Mouse (Mus musculus) intestine, embryonic 15.5 days (tissue): Measurements from ENCODE around the gene March2. TPM values are rescaled to one million over a fixed set of nuclear protein-coding genes. Genes with fewer than 3 reads are reported as not detected.

Experiments used
- ATAC-seq: fragments of 200-750 bp; cut with Nextera tagmentation; 2 replicates; pipeline ENCODE4 v1.8.0; 2017; ENCODE audit warnings: moderate TSS enrichment, moderate library complexity
- H3K27ac ChIP-seq: fragments of 300-500 bp; sonication (generic); 2 replicates; pipeline ENCODE4 v1.5.1; 2015; ENCODE audit warnings: mild to moderate bottlenecking, inconsistent platforms
- H3K27me3 ChIP-seq: fragments of 300-500 bp; sonication (generic); replicated peaks from 2 replicates; pipeline ENCODE4 v1.6.1; 2015; ENCODE audit warnings: inconsistent platforms
- H3K36me3 ChIP-seq: fragments of 300-500 bp; sonication (generic); 2 replicates; pipeline ENCODE4 v1.6.1; 2015; ENCODE audit warnings: inconsistent platforms
- H3K4me1 ChIP-seq: fragments of 300-500 bp; sonication (generic); replicated peaks from 2 replicates; pipeline ENCODE4 v1.6.1; 2015; ENCODE audit warnings: inconsistent platforms
- H3K4me2 ChIP-seq: fragments of 300-500 bp; sonication (generic); replicated peaks from 2 replicates; pipeline ENCODE4 v1.6.1; 2015; ENCODE audit warnings: mild to moderate bottlenecking, inconsistent platforms
- H3K4me3 ChIP-seq: fragments of 300-500 bp; sonication (generic); replicated peaks from 2 replicates; pipeline ENCODE4 v1.5.1; 2015; ENCODE audit warnings: inconsistent platforms
- H3K9ac ChIP-seq: fragments of 300-500 bp; sonication (generic); 2 replicates; pipeline ENCODE4 v1.6.1; 2015; ENCODE audit warnings: inconsistent platforms
- H3K9me3 ChIP-seq: fragments of 300-500 bp; sonication (generic); 2 replicates; pipeline ENCODE4 v1.6.1; 2016; ENCODE audit warnings: inconsistent platforms
- WGBS: fragments of 180-500 bp; shearing (Covaris S2); methylation state at CpG from one replicate; pipeline ENCODE4 v1.1.7; 2015; 5-methylcytosine and 5-hydroxymethylcytosine counted together
- polyA plus RNA-seq: library from polyadenylated mRNA; unstranded; fragments of >200 nt; fragmentation: Nextera tagmentation; extraction: Ambion mirVana; gene quantifications from 2 replicates; pipeline ENCODE4 v1.2.1, GENCODE M21; 2015

March2 gene
- polyA plus RNA-seq, 1 experiment from 2014 or later: 49.4 TPM

DNA sequence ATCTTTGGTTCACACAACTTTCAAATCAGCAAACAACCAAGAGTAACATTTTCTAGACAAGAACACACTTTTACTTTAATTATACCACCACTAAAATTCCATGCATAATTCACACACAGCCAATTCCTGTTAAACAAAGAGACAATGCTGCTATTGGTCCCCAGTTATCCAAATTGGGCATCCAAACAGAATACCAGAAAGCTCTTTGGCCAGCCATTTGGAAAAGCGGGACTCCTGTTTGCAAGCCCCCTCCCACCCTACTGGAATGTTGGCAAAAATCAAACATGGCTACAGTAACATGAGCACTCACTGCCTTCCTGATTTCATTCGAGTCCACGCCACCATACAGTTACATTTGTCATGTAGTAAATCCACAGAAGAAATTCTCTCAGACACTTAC is 48.8 kb downstream of the March2 start:
- 88% methylated on average over 3 of the region's 3 CpGs for WGBS
- H3K27me3 ChIP-seq: no peaks in the 10 kb centered on the region
- no peak for ATAC-seq

DNA sequence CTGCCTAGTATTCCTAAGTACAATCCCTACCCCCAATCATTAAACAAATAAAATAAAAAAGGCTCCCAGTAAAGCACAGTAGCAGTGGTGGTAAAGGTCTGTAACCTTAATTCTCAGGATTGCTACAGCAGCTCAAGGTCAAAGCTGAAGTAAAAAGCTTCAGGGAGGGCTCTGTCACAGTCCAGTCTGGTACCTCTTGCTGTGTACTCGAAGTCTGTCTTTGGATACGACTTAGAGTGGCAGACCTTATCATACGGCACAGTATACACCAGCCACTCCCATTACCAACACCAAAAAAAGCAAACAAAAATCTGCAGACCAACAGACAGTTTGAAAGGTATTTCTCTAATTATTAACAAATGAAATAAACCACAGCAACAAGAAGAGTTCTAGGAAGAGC is 51.7 kb downstream of the March2 start:
- no peak overlapping the region for H3K4me2 ChIP-seq
- no peak overlapping the region for H3K4me3 ChIP-seq
- H3K4me1 ChIP-seq: no peaks in the 10 kb centered on the region
- no peaks in the 10 kb centered on the region for H3K9me3 ChIP-seq
- ATAC-seq: no peak
- no peaks in the 10 kb centered on the region for H3K27me3 ChIP-seq
- H3K36me3 ChIP-seq: peaks cover 18% of the 10 kb centered on the region
- H3K9ac ChIP-seq: no peak overlapping the region
- H3K27ac ChIP-seq: no peak overlapping the region
- 71% methylated on average over 3 of the region's 3 CpGs for WGBS

More for the DNA sequence above, 48.8 kb downstream of the March2 start:
- no peak overlapping the region for H3K9ac ChIP-seq
- no peaks in the 10 kb centered on the region for H3K9me3 ChIP-seq
- H3K4me2 ChIP-seq: no peak overlapping the region
- peaks cover 5% of the 10 kb centered on the region for H3K36me3 ChIP-seq
- no peak overlapping the region for H3K27ac ChIP-seq
- no peaks in the 10 kb centered on the region for H3K4me1 ChIP-seq
- H3K4me3 ChIP-seq: no peak overlapping the region

DNA sequence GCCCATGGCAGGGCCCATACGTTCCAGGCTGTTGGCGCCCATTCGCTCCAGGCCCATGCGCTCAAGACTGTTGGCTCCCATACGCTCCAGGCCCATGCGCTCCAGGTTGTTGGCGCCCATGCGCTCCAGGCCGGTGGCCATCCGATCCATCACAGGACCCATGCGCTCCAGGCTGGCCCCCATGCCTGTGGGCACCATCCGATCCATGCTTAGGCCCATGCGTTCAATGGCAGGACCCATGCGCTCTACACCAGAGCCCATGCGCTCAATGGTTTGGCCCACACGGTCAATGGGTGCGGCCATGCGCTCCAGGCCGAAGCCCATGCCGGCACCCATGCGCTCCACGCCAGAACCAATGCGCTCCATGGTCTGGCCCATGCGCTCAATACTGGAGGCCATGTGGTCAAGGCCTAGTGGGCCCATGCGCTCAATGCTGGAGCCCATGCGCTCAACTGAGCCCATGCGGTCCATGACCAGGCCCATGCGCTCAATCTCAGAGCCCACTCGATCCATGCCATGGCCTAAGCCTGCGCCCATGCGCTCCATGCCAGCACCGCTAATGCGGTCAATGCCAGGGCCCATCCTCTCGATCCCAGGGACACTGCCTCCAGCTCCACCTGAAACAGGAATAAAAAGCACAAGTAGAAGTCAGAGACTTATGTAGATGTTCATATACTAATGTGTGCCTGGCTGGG is 68.5 kb downstream of the March2 start:
- peak; percentile 62 for ATAC-seq
- no peak overlapping the region for H3K4me2 ChIP-seq
- 98% methylated on average over 34 of the region's 34 CpGs for WGBS
- H3K4me1 ChIP-seq: no peaks in the 10 kb centered on the region
- H3K36me3 ChIP-seq: peaks cover 50% of the 10 kb centered on the region
- H3K9ac ChIP-seq: no peak overlapping the region
- H3K4me3 ChIP-seq: no peak overlapping the region
- no peak overlapping the region for H3K27ac ChIP-seq
- H3K27me3 ChIP-seq: no peaks in the 10 kb centered on the region
- no peaks in the 10 kb centered on the region for H3K9me3 ChIP-seq

DNA sequence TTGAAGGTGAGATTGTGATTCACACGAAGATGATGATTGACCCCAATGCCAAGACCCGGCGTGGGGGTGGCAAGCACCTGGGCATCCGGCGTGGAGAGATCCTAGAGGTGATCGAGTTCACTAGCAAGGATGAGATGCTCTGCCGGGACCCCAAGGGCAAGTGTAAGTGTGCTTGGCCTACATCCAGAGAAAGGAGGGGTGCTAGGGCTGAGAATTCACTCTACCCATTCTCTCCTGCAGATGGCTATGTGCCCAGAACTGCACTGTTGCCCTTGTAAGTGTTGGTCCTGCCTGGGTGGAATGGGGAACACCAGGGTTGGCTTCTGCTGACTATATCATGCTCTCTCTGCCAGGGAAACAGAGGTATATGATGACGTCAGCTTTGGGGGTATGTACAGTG is 73.4 kb downstream of the March2 start:
- H3K27me3 ChIP-seq: no peaks in the 10 kb centered on the region
- WGBS: 93% methylated on average over 8 of the region's 8 CpGs
- no peak overlapping the region for H3K4me3 ChIP-seq
- H3K9ac ChIP-seq: no peak overlapping the region
- H3K9me3 ChIP-seq: no peaks in the 10 kb centered on the region
- no peak for ATAC-seq
- H3K36me3 ChIP-seq: peaks cover 51% of the 10 kb centered on the region
- H3K27ac ChIP-seq: no peak overlapping the region
- no peak overlapping the region for H3K4me2 ChIP-seq
- no peaks in the 10 kb centered on the region for H3K4me1 ChIP-seq

DNA sequence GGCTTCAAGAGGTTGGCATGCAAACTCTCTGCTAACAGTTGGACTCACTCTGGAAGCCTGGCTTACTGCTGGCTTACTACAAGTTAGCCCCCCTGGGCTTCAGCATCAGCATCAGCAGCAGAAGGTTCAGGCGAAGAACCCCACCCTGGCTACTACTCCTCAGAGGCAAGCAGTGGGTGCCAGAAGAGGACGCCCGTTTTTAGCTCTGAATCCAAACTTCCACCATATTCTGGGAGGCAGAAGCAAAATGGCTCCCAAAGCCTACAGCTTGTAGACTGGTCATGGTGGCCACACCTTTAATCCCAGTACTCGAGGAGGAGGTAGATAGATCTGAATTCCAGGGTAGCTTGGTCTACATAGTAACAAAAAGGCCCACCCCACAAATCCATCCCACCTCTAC is 74.4 kb downstream of the March2 start:
- Histone ChIP-seq H3K9ac (no peak overlapping the region), H3K27me3 (no peaks in the 10 kb centered on the region), H3K4me2 (no peak overlapping the region), H3K27ac (no peak overlapping the region), H3K4me3 (no peak overlapping the region), H3K9me3 (no peaks in the 10 kb centered on the region), H3K4me1 (no peaks in the 10 kb centered on the region), H3K36me3 (peaks cover 42% of the 10 kb centered on the region)
- 90% methylated on average over 4 of the region's 4 CpGs for WGBS
- ATAC-seq: no peak

DNA sequence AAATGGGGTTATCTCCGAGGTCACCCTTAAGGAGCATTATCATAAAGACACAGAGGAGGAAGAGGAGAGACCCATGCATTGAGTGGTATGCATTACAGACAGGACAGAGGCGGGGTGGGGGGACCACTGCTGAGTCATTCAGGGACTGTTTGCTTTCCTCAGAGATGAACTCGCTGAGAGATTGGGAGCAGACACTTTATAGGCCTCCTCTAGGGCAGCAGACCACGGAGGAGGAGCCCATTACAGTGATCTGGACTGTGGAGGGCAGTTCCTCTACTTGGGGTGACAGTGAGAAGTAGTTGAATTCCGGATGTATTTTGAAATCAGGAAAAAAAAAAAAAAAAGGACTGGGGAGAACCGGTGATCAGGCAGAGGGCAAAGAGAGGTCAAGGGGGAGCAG is 78.7 kb downstream of the March2 start:
- WGBS: 54% methylated on average over 6 of the region's 6 CpGs
- Histone ChIP-seq H3K4me2 (no peak overlapping the region), H3K9me3 (no peaks in the 10 kb centered on the region), H3K27ac (no peak overlapping the region), H3K4me1 (no peaks in the 10 kb centered on the region), H3K27me3 (no peaks in the 10 kb centered on the region), H3K4me3 (no peak overlapping the region), H3K9ac (no peak overlapping the region), H3K36me3 (peaks cover 10% of the 10 kb centered on the region)
- no peak for ATAC-seq

DNA sequence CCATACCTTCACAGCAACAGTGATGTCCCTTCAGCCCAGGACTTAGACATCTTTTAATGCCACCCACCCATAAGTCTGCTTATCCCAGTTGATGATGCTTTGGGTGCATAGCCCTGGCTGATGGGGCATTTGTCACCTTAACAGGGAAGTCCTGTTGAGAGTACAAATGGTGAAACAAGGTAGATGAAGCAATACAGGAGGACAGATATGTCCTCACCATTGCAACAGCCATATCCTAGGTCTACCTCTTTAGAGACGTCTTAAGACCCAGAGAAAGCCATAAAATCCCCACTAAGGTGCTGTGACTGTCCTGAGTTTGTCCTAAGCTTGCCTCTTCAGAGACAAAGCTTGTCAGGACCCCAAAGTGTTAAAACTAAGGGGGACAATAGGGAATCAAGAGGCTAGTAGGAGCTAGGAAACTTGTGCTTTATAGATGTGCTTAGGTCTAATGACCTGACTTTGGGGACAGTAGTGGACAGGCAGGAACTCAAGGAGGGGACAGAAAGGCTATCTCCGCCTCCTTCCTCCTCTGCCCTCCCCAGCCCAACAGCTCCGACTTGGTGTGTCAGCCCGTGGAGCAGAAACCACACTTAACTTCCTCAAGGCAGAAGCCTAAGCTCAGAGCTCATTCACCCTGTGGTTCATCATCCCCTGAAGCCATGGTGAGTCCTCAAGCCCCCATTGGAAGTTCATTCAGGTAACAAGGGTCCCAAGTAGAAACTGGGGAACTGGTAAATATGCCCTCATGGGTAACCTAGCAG is 80.8 kb downstream of the March2 start, which contains the start of gene Pram1:
TSS of gene Pram1 (plus strand) at position 541 of the 761 bp plus-strand sequence.
- Histone ChIP-seq H3K36me3 (no peaks in the 10 kb centered on the region; the same call in 1 of the 2 replicates), H3K27me3 (no peaks in the 10 kb centered on the region), H3K4me3 (no peak within 1 kb of the TSS), H3K4me1 (no peaks in the 10 kb centered on the region), H3K9me3 (no peaks in the 10 kb centered on the region), H3K9ac (no peak within 1 kb of the TSS), H3K27ac (no peak within 1 kb of the TSS), H3K4me2 (no peak within 1 kb of the TSS)
- WGBS: 87% methylated on average over 4 of the region's 4 CpGs
- no peak for ATAC-seq

DNA sequence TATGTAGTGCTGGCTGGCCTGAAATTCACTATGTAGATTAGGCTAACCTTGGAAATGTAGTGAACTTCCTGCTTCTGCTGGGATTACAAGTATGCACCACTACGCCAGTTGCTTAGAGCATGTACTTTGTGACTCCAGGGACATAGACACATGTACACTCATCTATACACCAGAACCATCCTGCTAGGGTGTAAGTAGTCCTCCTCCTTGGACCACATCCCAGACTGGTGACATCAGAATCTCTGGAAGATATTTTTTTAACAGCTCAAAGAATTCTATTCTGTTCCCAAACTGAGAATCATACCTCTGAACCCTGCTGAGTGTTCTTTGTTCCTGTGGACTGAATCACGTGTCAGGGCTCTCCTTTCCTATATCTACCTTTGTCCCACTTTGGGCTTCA is 81.4 kb downstream of the March2 start:
- no peak for ATAC-seq

More for the DNA sequence above, 81.4 kb downstream of the March2 start:
- no peaks in the 10 kb centered on the region for H3K9me3 ChIP-seq
- no peak overlapping the region for H3K4me2 ChIP-seq
- no peak overlapping the region for H3K9ac ChIP-seq
- H3K36me3 ChIP-seq: peaks cover under 1% of the 10 kb centered on the region; the same call in 1 of the 2 replicates
- H3K27ac ChIP-seq: no peak overlapping the region
- H3K4me1 ChIP-seq: no peaks in the 10 kb centered on the region
- WGBS: 73% methylated on average over 2 of the region's 2 CpGs
- H3K27me3 ChIP-seq: no peaks in the 10 kb centered on the region
- H3K4me3 ChIP-seq: no peak overlapping the region

Other genes with a start within 250 kb of the March2 start
- 37.6 and 42.1 TPM in 2 replicates for gene Adamts10, start 194.5 kb downstream of the March2 start, polyA plus RNA-seq
- gene Myo1f, start 163.0 kb downstream of the March2 start, polyA plus RNA-seq: 3.8 and 3.9 TPM in 2 replicates
- gene Zfp414, start 89.6 kb downstream of the March2 start, polyA plus RNA-seq: 37.0 and 37.7 TPM in 2 replicates
- 0.53 and 0.90 TPM in 2 replicates for gene Pram1, start 80.6 kb downstream of the March2 start, polyA plus RNA-seq
- gene Hnrnpm, start 31.8 kb downstream of the March2 start, polyA plus RNA-seq: 276 and 325 TPM in 2 replicates
- gene Rab11b, start 41.9 kb upstream of the March2 start, polyA plus RNA-seq: 206 and 218 TPM in 2 replicates
- gene Angptl4, start 63.2 kb upstream of the March2 start, polyA plus RNA-seq: 20.7 and 23.4 TPM in 2 replicates
- 23.0 and 30.5 TPM in 2 replicates for gene Kank3, start 91.8 kb upstream of the March2 start, polyA plus RNA-seq
- gene Rps28, start 105.9 kb upstream of the March2 start, polyA plus RNA-seq: 1,025 and 1,054 TPM in 2 replicates
- 492 and 540 TPM in 2 replicates for gene Ndufa7, start 105.9 kb upstream of the March2 start, polyA plus RNA-seq
- gene Cd320, start 124.4 kb upstream of the March2 start, polyA plus RNA-seq: 53.3 and 61.3 TPM in 2 replicates
- not detected in 2 replicates for gene Gm7029, start 155.2 kb upstream of the March2 start, polyA plus RNA-seq
- gene Kifc1, start 172.0 kb upstream of the March2 start, polyA plus RNA-seq: 5.7 and 7.1 TPM in 2 replicates
- 0.18 and 0.21 TPM in 2 replicates for gene Platr17, start 186.5 kb upstream of the March2 start, polyA plus RNA-seq
- 37.5 and 39.1 TPM in 2 replicates for gene Daxx, start 190.7 kb upstream of the March2 start, polyA plus RNA-seq
- 35.6 and 39.3 TPM in 2 replicates for gene Tapbp, start 197.2 kb upstream of the March2 start, polyA plus RNA-seq
- 14.4 and 16.2 TPM in 2 replicates for gene Zbtb22, start 197.2 kb upstream of the March2 start, polyA plus RNA-seq
- gene Rgl2, start 210.9 kb upstream of the March2 start, polyA plus RNA-seq: 29.2 and 32.9 TPM in 2 replicates
- 153 and 159 TPM in 2 replicates for gene Pfdn6, start 221.7 kb upstream of the March2 start, polyA plus RNA-seq
- gene Wdr46, start 222.0 kb upstream of the March2 start, polyA plus RNA-seq: 37.1 and 38.5 TPM in 2 replicates
- 9.8 TPM in 2 replicates for gene B3galt4, start 232.8 kb upstream of the March2 start, polyA plus RNA-seq
- 44.0 and 47.4 TPM in 2 replicates for gene Vps52, start 237.1 kb upstream of the March2 start, polyA plus RNA-seq
- gene Rps18, start 237.3 kb upstream of the March2 start, polyA plus RNA-seq: 1,812 and 1,948 TPM in 2 replicates